ENCODE assay signal across 15 mouse cellular contexts in the genomic region with DNA sequence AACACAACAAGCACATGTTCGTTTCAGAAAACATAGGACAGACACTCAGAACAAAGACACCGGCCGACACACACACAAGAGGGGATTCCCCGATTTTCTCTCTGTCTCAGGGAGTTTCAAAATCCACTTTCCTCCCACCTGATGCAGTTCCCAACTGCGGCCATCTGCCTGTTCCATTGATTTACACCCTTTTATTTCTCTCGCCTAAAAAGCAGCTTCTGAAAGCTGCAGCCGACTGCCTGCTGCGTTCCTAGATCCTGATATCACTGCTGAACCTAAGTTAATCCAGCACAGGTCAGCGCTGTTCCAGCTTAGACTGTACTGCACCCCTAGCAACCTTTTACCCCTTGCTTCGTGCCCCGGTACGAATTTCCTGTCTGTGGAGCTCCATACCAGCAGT.
"Had no signal": no experiment of that assay in that cellular context is flagged by ENCODE, and none has a peak within 500 bp of the region (broad histone marks: within the 10 kb centered on the region; RNA-seq: fewer than 3 reads in every experiment).

No protein-coding gene starts in this region.

- H3K4me3 ChIP-seq: liver, embryonic 15.5 days; midbrain, embryonic 10.5 days; myocyte; neural tube, embryonic 15.5 days had no signal

- H3K27me3 ChIP-seq: liver, embryonic 15.5 days; neural tube, embryonic 15.5 days had no signal

- H3K9ac ChIP-seq: liver, embryonic 15.5 days; neural tube, embryonic 15.5 days had no signal

- H3K4me2 ChIP-seq: liver, embryonic 11.5 days; liver, embryonic 15.5 days; neural tube, embryonic 15.5 days had no signal

- H3K9me3 ChIP-seq: liver, embryonic 15.5 days; midbrain, embryonic 10.5 days; neural tube, embryonic 15.5 days had no signal

- DNase-seq: kidney, adult 8-10 months; kidney, postnatal 36 days; left cerebral cortex, postnatal 4 days; lung, adult 2 months; lung, postnatal 36 days; midbrain, embryonic 14.5 days; right cerebral cortex, adult 18-20 months; right cerebral cortex, postnatal 25 days; thymus, postnatal 36 days had no signal

- H3K36me3 ChIP-seq: liver, embryonic 15.5 days; midbrain, embryonic 10.5 days; neural tube, embryonic 15.5 days had no signal

- H3K27ac ChIP-seq: liver, embryonic 15.5 days; midbrain, embryonic 10.5 days; neural tube, embryonic 15.5 days had no signal

- ATAC-seq: lung, postnatal 0 days had no signal

- H3K4me1 ChIP-seq: liver, embryonic 15.5 days; midbrain, embryonic 10.5 days; neural tube, embryonic 15.5 days had no signal
